Mouse (Mus musculus) CD4-positive helper T cell, adult 2 months (primary cell): Measurements from ENCODE around the gene Fgf10.

Source experiments
- DNase-seq: peaks from one replicate; pipeline ENCODE4 v3.0.0-alpha.2; 2012; ENCODE audit warnings: low read depth, missing footprints, low spot score

Fgf10 gene

DNA sequence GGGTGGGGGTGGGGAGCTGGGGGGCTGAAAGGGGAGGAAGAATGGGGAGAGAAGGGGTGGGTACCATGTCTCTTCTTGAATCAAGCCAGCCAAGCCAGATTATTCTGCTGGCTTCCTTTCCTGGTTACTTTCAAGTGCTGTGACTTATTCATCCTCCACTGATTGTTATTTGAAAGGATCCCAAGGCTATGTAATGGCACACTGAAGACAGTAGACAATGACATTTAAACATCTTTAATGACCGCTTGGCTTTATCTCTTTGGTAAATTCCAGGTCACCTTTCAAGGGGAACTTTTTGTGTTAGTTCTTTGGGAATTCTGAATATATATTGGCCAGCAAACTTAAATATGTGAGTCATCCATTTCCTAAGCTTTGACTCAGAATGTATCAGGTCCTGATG is 47.1 kb downstream of the Fgf10 start:
- no peak for DNase-seq

DNA sequence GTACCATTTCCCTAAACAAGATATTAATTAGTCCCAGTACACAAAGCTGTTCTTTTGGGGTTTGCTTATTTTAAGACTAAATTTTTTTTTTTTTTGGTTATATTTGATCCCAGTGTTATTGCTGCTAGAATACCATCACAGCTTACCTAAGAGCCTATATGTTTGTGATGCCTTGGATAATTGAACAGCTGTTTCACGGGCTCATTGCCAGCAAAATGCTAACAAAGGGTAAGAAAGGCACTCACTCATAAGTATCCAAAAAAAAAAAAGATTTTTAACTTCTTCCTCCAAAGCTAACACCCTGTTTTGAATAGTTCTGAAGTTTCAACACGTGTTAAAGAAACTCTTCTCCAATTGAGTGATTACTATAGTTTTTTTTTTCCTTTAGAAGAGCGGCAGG is 48.8 kb downstream of the Fgf10 start:
- no peak for DNase-seq

DNA sequence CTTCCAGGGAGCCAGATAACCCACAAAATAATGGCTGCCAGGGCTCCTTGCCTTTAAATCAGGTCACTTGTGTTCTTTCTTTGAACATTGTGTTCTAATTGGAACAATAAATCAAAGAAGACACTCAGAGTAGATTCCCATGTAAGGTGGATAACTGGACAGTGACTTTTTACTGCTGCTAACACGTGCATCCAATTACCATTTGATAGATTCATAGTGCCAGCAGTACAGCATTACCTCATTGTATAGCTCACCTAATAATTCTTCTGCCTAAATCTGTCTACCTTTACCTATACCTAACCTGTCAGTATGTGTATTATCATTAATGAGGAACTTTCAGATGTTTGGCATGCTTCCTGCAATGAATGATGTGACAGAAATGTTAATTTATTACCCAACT is 52.1 kb downstream of the Fgf10 start:
- no peak for DNase-seq

DNA sequence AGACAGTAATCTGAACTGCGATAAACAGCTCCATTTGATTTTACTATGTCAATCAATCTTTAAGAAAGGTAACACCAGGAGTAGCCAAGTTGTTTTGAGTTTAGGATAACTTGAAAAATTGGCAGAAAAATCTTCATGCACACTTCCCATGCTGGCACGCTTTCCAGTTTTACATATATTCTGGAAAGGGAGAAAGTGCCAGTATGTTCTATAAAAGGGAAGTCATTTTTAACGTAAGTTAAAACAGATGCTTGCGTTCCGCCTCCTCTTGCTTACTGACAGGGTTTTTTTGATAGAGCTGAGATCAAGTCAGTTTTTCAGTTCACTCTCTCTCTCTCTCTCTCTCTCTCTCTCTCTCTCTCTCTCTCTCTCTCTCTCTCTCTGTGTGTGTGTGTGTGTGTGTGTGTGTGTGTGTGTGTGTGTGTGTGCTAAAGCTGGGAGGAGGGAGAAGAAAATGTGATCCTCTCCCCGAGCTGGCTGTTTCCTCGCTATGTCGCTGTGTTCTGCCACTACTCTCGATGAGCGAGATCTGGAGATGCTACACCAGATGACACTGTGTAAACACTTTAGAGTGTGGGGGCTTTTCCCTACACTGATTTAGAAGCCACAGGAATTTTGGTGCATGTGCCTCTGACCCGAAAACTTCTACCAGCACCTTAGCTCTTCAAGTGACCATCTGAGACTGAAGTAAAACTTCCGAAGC is 62.4 kb downstream of the Fgf10 start:
- DNase-seq = no peak

DNA sequence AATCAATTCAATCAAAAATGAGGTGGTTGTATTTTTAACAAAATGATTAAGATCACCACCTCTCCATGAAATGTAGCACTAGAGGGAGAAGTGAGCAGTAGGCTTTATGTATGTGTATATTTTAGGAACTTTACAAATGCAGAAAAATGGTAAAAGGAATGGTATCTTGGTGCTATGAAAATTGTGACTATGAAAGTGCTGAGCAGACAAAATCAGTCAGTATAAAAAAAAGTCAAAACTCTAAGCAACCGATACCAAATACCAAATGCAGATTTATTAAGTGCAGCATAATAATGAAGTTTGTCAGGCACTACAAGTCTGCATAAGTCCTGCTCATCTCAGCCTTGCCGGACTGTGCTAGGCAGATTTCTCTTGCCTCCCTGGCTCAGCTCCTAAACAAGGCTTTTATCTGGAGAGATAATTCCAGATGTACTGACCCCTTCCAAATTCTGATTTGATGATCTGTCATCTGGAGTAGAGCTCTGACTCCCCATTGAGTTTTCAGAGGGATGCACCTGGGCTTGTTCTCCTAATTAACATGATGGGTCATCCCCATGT is 70.3 kb downstream of the Fgf10 start:
- DNase-seq = no peak

DNA sequence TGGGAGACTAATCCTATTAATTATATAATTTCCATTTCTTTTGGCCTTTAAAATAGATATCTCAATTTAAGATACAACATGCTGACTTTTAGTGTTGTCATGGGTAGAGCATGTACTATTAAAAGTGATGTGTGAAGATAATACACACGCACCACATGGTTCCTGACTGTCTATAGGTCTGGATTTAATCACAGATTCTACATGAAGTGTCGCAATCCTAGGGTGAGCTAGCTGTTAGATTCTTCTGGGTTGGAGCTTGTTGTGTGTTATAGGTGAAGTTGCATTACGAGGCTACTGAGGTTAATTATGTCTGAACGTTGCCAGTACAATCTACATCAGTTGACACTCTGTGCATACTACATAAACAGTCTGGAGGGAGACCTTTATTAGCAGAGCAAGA is 73.2 kb downstream of the Fgf10 start:
- no peak for DNase-seq

DNA sequence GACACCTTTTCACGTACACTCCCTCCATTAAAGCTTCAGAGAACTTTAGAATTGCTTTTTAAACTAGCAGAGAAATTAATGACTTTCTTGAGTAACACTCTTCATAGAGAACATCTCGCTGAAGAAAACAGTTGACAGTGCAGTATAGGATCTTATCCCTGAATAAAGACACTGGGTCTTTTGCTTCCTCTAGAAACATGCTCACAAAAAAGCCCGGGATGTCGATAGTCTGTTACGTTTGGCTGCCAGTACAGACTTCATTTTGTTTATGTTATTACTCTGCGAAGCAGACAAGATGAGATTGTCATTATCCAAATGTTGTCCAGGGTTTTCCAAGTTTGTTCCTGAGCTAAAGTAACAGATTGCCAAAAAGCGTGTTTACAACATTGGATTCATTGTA is 75.2 kb downstream of the Fgf10 start:
- DNase-seq = no peak

DNA sequence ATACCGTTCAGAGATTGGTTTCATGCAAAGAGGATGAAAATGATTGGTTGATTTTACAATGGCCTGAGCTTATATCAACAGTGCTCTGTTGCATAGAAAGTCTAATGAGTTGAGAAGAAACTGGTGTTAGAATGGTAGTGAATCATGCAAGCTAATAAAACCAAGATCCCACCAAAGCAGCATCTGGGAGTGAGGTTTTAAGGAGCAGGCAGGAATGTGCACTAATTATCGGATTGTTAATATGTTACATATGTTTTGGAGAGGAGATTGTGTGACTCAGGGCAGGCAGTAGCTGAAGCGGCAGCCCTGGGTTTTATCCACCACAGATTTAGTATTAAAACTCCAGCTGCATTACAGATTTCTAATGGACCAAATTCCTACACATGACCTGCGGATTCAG is 76.8 kb downstream of the Fgf10 start:
- DNase-seq = no peak

DNA sequence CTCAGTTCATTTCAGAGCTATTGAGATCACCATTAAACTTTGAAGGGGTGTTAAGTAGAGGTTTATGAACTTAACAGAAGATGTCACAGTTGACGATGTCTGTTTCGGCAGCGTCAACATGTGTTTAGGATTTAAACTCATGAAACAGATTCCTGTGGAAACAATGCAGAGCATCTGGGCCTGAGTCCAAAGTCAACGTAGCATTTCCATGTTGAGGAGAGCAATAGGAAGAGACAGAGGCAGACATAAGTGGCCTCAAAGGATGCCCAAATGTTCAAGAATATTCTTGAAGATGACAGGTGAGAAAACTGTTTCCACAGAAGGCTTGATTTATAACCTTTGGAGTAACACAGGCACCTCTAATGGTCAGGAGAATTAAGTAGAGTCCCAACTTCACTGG is 84.4 kb downstream of the Fgf10 start:
- DNase-seq = no peak

DNA sequence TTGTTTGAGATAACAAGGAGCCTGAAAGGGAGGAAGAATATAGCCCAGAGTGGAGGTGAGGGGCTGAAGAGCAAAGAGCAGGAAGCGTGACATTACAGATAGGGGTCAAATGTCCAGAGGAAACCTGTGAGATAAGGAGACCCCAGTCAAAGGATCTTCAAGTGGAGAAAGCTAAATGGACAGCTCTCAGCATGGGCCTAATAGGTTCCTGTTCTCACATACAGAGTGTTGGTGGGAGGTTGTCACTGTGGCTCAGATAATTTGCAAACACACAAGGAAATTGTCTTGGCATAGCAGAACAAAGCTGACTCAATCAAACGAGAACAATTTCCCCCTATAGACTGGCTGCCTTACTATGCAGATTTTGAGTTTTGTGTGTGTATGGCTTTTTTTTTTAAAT is 89.4 kb downstream of the Fgf10 start:
- no peak for DNase-seq

DNA sequence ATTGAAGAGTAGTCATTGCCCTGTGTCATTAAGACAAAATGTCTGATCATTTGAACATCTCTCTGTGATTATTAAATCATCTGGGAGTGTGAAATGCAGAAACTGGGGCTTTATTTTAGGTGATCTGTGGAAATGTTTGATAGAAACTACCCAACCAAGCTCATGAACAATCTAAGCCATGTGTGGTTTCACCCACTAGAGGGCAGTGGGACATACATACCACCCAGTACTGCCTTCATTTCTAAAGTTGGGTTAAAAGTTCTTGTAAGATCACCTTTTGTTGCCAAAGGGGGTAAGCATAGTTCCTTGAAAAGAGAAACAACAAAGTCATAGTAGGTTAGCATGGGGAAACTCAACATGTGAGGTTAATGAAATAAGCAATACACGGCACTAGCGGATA is 93.4 kb downstream of the Fgf10 start:
- no peak for DNase-seq

DNA sequence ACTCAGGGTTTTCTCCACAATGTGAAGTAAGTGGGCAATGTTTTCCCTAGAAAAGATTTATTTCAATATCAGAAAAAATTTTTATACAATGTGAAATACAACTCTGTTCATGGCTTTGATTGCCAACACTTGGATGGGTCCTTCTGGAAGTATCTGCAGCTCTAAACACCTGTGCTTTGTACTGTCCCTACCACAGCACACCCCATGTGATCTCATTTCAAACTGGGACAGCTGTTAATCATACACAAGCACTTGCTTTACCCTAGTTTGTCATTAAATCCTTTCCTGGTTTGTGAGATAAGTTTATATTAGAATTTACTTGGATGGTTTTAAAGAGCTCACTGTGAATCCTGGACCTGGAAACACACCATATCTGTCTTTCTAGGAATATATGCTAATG is 102.6 kb downstream of the Fgf10 start:
- no peak for DNase-seq

DNA sequence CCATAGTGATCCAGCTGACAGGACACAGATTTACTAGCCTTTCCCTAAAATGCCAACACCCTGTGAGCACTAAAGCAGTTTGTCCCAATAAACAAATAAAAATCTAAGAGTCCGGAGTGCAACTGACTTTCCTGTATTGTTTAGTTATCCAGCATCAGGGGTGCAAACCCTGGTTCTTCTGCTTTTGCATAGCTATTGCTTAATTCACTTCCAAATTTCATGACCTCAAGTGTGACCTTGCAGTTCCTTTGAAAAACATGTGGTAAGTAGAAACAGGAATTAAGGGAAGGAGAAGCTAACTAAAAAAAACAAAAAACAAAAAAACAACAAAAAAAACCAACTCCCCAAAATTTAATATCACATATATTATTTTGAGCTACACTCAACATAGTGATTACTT is 105.6 kb downstream of the Fgf10 start:
- no peak for DNase-seq

DNA sequence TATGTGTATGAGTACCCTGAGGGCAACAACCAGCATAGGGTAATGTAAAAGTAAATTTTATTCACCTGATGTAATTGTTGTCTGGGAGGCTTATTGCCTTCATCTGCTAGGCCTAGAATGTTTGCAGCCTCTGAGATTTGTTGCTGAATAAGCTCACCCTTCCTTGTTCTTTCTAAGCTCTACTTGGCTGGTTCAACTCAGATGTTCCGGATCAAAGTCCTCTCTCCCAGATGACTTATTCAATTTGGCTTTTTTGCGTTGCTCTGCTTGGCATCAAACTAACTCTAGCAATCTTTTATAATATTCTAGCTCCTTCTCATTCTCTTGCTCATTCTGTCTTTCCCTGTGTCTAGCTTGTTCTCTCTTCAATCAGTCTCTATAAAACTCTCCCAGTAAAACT is 109.6 kb downstream of the Fgf10 start:
- DNase-seq = no peak

DNA sequence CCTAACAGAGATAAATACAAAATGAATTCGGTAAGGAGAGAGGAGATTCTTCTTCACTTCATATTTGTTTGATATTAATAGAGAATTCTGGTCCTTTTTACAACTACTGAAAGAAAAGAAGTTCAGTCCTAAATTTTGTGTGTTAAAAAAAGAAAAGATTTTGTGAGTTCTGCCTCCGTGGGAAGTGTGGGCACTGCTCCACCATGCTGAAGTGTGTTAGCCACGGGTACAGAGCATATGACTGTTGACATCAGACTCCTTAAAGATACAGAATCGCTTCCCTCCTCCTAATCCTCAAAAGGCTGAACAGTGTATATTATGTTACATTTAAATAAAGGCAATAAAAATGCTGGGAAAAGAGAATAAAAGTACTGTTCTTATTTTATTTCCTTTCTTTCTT is 122.2 kb downstream of the Fgf10 start:
- DNase-seq = no peak

DNA sequence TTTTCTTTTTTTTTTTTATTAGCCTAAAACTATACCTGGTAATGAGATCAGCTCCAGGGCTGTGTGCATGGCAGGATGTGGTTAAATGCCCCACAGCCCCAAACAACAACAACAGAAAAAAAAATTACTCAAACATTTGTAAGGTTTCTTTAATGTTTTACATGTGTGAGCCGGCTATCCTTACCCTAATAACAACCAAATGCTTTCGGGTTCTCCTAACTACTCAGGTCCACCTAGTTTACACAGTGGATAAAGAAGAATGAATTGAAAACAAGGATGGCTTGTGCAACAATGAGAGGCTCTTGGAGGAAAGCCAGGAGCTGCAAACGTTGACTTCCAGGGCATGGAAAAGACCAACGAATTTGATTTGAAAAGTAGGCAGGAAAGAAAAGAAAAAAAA is 122.6 kb downstream of the Fgf10 start:
- no peak for DNase-seq

DNA sequence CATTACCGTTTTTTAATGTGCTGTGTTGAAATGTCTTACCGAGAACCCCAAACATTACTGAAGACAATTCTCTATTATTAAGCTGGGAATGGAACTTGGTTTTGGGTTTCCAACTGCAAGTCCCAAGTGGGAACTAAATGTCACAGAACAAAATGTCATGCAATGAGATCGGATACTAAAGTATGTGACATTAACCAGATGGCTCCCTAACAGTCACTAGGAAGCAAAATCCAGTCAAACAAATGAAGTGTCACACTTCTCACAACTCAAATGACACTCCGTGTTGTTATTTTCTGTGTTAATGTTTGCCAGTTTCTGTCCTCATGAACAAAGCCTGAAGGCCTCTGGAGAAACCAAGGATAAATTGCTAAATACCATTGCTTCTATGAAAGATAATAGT is 130.6 kb downstream of the Fgf10 start:
- no peak for DNase-seq

DNA sequence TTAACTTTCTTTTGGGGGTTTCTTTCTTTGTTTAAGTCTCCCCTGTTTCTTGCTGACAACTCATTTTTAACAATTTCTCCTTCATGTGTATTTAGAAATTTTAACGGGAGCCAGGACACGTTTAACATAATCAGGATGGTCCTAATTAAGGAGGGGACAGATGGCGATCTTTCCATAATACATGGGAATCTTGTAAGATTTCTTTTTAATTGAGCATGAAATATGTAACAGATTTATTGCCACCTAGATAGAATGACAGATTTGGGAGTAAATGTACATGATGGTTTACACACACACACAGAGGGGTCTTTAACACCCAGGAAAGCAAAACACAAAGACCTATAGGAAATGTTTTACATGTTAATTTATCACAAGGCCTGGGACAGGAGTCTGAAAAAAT is 137.1 kb downstream of the Fgf10 start:
- DNase-seq = no peak

DNA sequence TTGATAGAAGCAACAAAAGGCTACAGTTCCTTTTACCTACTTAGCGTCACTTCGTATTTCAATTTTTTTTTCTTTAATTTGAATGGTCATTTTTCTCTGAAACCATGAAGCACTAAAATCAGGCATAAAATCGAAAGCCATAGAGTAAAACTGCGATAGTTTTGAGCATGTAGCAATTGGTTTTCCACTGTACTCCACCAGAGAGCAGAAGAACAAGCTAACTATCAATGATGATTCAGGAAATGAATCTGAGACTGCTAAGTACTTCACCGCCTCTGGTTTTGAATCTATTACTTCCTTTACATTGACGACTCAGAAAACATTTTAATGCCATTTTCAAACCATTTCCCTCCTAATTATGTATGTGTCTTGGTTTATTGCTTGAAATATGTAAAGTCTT is 150.2 kb downstream of the Fgf10 start:
- no peak for DNase-seq

DNA sequence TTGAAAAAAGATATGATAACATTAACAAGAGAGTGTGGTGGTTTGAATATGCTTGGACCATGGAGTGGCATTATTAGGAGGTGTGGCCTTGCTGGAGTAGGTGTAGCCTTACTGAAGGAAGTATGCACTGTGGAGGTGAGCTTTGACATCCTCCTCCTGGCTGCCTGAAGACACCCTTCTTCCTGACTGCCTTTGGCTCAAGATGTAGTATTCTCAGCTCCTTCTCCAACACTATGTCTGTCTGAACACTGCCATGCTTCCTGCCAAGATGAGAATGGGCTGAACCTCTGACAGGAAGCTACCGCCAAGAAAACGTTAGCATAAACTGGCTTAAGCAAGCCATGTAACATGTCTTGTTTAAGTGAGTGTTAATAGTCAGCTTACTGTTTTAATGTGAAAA is 153.5 kb downstream of the Fgf10 start:
- DNase-seq = no peak

DNA sequence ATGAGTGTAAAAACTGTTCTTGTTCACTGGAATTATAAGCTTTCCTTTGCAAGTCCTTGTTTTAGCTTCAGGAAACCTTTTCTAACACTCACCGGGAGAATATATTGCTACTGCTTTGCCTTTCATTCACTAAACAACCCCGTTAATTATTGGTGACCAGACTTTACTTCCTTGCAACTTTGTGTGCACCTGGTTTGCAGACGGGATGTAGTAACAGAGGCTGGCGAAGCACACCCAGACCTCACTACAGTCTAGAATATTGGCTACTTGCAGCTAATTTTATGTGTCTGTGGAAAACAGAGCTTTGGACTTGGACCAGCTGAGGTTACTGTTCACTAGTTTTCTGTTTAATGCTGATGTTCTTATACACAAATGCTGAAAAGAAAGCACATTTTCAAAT is 155.5 kb downstream of the Fgf10 start:
- no peak for DNase-seq

DNA sequence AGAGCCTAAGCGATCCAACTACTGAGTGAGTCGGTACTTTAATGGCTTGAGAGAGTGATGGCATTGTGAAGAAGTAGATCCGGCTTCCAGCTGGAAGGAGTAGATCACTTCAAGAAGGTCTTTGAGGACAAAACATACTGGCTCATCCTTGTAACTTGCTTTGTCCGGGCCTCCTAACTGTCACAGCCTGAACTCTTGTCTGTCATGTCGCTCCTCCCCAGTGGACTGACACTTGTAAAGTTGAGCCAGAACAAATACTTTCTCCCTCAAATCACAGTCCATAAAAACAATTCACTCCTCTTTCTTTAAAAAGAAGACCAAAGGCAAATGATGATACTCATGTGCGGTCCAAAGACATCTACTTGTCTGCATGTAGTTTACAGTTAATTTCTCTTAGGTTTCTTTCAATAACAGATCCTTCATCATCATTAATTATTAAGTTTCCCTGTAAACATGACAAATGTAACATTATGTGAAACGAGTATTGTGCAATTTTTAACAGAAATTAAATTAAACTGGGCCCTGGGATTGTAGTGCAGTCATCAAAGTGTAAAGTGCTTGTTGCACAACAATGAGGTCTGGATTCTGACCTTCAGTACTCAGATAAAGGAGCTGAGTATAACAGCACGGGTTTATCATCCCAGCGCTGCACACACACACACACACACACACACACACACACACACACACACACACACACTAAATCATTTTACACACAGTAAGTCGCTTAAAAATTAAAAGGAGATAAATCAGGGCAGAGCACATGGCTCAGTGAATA is 159.2 kb downstream of the Fgf10 start:
- no peak for DNase-seq

DNA sequence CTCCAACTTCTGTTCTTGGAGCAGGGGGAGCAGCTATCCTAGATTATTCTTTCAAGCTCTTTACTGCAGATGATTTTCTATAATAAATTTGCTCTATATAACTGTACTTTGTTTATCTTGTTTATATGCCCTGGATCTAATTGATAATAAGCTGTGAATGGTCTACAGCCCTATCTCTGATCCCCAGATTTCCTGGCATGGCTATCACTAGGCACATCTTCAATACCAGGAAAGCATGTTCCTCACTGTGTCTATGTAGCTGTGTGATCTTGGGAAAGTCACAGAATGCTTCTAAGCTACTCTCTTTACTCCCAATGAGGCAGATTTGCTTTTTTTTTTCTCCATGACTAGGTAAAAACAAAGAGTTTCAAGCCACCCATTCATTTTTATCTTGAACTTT is 164.4 kb downstream of the Fgf10 start:
- no peak for DNase-seq
